Mouse (Mus musculus) liver, embryonic 15.5 days (tissue): ENCODE measurements around the gene Pax9. TPM values are rescaled to one million over a fixed set of nuclear protein-coding genes. Genes with fewer than 3 reads are reported as not detected.
A peak's percentile ranks its signal among the peaks of the same experiment; 100 is the strongest.

ENCODE experiments used
- ATAC-seq: fragments of 200-750 bp; cut with Nextera tagmentation; 2 replicates; pipeline ENCODE4 v1.8.0; 2017; ENCODE audit warnings: moderate number of reproducible peaks, mild to moderate bottlenecking, moderate library complexity; ENCODE audit not compliant: insufficient read depth
- H3K27ac ChIP-seq: fragments of 300-500 bp; sonication (generic); replicated peaks from 2 replicates; pipeline ENCODE4 v1.5.1; 2015; ENCODE audit warnings: mild to moderate bottlenecking, inconsistent platforms
- H3K27me3 ChIP-seq: fragments of 300-500 bp; sonication (generic); 2 replicates; pipeline ENCODE4 v1.6.1; 2015; ENCODE audit warnings: mild to moderate bottlenecking, inconsistent platforms
- H3K36me3 ChIP-seq: fragments of 300-500 bp; sonication (generic); replicated peaks from 2 replicates; pipeline ENCODE4 v1.6.1; 2015; ENCODE audit warnings: moderate library complexity, mild to moderate bottlenecking, inconsistent platforms
- H3K4me1 ChIP-seq: fragments of 300-500 bp; sonication (generic); replicated peaks from 2 replicates; pipeline ENCODE4 v1.6.1; 2015; ENCODE audit warnings: inconsistent platforms
- H3K4me2 ChIP-seq: fragments of 300-500 bp; sonication (generic); 2 replicates; pipeline ENCODE4 v1.6.1; 2015; ENCODE audit warnings: moderate library complexity, mild to moderate bottlenecking, inconsistent platforms
- H3K4me3 ChIP-seq: fragments of 300-500 bp; sonication (generic); replicated peaks from 2 replicates; pipeline ENCODE4 v1.5.1; 2015; ENCODE audit warnings: mild to moderate bottlenecking, inconsistent platforms
- H3K9ac ChIP-seq: fragments of 300-500 bp; sonication (generic); 2 replicates; pipeline ENCODE4 v1.6.1; 2015; ENCODE audit warnings: moderate library complexity, mild to moderate bottlenecking, inconsistent platforms
- H3K9me3 ChIP-seq: fragments of 300-500 bp; sonication (generic); replicated peaks from 2 replicates; pipeline ENCODE4 v1.6.1; 2016; ENCODE audit warnings: inconsistent platforms
- WGBS: fragments of 180-500 bp; shearing (Covaris S2); methylation state at CpG from one replicate; pipeline ENCODE4 v1.1.7; 2015; ENCODE audit warnings: mixed read lengths; ENCODE audit not compliant: insufficient replicate concordance; 5-methylcytosine and 5-hydroxymethylcytosine counted together
- polyA plus RNA-seq: library from polyadenylated mRNA; unstranded; fragments of >200 nt; fragmentation: Nextera tagmentation; extraction: Ambion mirVana; gene quantifications from 2 replicates; pipeline ENCODE4 v1.2.1, GENCODE M21; 2015

Gene Pax9
- polyA plus RNA-seq: 0.15 and 0.18 TPM in 2 replicates

DNA sequence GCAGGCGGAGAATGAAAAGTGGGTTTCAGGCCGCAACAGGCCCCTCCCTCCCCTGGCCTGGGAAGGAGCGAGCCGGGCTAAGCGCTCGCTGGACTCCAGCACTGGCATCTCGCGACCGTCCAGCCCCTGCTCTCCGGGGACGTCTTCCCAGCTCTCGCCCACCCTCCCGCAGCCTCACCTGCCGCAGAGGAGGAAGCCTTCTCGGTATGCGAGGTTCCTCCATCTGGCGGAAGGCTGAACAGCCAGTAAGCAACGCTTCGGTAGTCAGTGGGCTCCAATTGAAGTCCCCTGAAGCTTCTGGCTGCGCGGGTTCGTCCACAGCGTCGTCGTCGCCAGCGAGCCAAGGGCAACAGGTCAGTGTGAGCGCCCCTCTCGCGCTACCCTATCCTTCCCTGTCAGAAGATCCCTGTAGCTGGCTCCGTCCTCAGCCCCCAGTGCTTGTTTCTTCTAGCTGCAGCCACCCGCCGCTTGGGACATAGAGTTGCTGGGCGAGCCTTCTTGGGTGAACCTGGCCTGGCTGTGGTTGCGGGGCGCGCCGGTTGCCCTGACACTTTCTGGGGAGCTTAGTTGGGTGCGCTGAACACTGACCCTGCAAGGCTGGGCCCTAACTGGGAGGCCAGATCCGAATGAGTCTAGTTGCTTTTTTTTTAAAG is at the start of gene Pax9:
Gene Pax9, plus strand, starts transcription at position 341 of the 653 bp plus-strand sequence.
- Histone ChIP-seq H3K27ac (no peak within 1 kb of the TSS), H3K9ac (no peak within 1 kb of the TSS), H3K27me3 (peaks cover 99% of the 10 kb centered on the region), H3K36me3 (no peaks in the 10 kb centered on the region), H3K4me1 (peaks cover 14% of the 10 kb centered on the region; the same call in 1 of the 2 replicates), H3K4me3 (peak within 1 kb of the TSS; percentile 14; the same call in 1 of the 2 replicates), H3K9me3 (no peaks in the 10 kb centered on the region), H3K4me2 (peak within 1 kb of the TSS; percentile 11; the same call in 1 of the 2 replicates)
- 1% methylated on average over 38 of the region's 40 CpGs for WGBS
- ATAC-seq: no peak

DNA sequence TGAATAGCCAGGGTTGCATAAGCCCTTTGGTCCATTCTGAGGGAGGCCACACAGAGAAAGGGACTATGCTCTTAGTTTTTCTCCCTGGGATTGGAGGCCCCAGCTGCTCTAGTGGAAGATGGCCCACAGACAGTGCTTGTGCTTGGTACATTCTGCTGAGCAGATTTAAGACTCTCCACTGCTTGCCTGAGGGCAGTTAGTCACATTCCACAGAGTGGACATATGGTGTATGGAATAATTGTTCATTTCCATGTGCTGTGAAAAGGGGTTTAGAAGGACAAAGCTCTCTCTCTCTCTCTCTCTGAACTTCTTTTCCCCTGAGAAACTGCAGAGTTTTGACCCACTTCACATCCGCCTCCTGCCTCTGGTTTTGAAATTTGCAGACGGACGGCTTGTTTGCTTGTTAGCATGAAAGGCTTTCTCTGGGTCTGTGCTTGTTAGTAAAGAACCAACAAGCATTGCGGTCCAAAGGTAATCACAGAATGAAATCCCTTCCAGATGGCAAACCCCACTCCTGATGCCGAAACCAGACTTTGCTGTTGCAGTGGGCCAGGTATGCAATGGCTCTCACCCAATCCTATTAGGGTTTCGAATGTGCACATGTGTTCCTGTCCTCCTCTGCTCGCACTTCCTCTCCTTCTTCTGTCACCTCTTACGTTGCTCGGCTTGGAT is 22.0 kb upstream of the Pax9 start:
- Histone ChIP-seq H3K36me3 (no peaks in the 10 kb centered on the region), H3K4me2 (no peak overlapping the region), H3K9me3 (no peaks in the 10 kb centered on the region), H3K27me3 (0 out of 2 replicates have a peak, but pooled peaks cover 5% of the 10 kb centered on the region), H3K4me1 (no peaks in the 10 kb centered on the region), H3K4me3 (no peak overlapping the region), H3K9ac (no peak overlapping the region), H3K27ac (no peak overlapping the region)
- no peak for ATAC-seq
- 64% methylated on average over 9 of the region's 9 CpGs for WGBS

GRCm38 (mm10) chr12:56670795-56671194 is 20.8 kb upstream of the Pax9 start:
- WGBS: 78% methylated on average over 9 of the region's 9 CpGs
- Histone ChIP-seq H3K27me3 (0 out of 2 replicates have a peak, but pooled peaks cover 9% of the 10 kb centered on the region), H3K9ac (no peak overlapping the region), H3K36me3 (no peaks in the 10 kb centered on the region), H3K27ac (no peak overlapping the region), H3K4me2 (no peak overlapping the region), H3K4me1 (no peaks in the 10 kb centered on the region), H3K4me3 (no peak overlapping the region), H3K9me3 (no peaks in the 10 kb centered on the region)
- ATAC-seq: no peak

DNA sequence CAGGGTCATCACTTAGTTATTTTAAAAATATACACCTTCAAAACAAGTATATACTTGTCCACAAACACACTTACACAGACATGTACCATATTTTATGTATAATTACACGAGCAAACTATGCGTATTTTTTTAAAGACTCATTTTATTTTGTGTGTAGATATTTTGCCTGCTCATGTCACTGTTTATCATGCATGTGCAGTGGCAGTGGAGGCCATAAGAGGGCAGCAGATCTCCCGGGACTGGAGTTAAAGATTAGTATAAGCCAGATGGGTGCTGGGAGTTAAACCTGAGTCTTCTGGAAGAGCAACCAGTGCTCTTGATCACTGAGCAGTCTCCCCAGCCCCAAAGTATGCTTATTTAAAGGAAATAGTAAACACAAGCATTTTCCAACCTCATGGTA is 16.8 kb upstream of the Pax9 start:
- WGBS: 19% methylated on average over 3 of the region's 3 CpGs
- no peak overlapping the region for H3K4me2 ChIP-seq

GRCm38 (mm10) chr12:56677620-56678019 is 13.9 kb upstream of the Pax9 start:
- Histone ChIP-seq H3K4me3 (no peak overlapping the region), H3K36me3 (no peaks in the 10 kb centered on the region), H3K27me3 (peaks cover 70% of the 10 kb centered on the region), H3K4me1 (no peaks in the 10 kb centered on the region; the same call in 1 of the 2 replicates), H3K27ac (no peak overlapping the region), H3K9ac (no peak overlapping the region), H3K4me2 (no peak overlapping the region), H3K9me3 (no peaks in the 10 kb centered on the region)
- 15% methylated on average over 7 of the region's 7 CpGs for WGBS
- ATAC-seq: no peak

More for the DNA sequence above, 16.8 kb upstream of the Pax9 start:
- Histone ChIP-seq H3K9ac (no peak overlapping the region), H3K36me3 (no peaks in the 10 kb centered on the region), H3K27me3 (peaks cover 41% of the 10 kb centered on the region), H3K4me1 (no peaks in the 10 kb centered on the region), H3K9me3 (no peaks in the 10 kb centered on the region), H3K4me3 (no peak overlapping the region), H3K27ac (no peak overlapping the region)
- ATAC-seq: no peak

GRCm38 (mm10) chr12:56681096-56681811 is 10.3 kb upstream of the Pax9 start:
- Histone ChIP-seq H3K4me2 (peak overlapping the region; percentile 44), H3K9ac (no peak overlapping the region), H3K9me3 (no peaks in the 10 kb centered on the region), H3K4me1 (no peaks in the 10 kb centered on the region; the same call in 1 of the 2 replicates), H3K36me3 (no peaks in the 10 kb centered on the region), H3K27me3 (peaks cover 87% of the 10 kb centered on the region), H3K27ac (no peak overlapping the region), H3K4me3 (peak overlapping the region; percentile 14; the same call in 1 of the 2 replicates)
- no peak for ATAC-seq
- 3% methylated on average over 38 of the region's 38 CpGs for WGBS

DNA sequence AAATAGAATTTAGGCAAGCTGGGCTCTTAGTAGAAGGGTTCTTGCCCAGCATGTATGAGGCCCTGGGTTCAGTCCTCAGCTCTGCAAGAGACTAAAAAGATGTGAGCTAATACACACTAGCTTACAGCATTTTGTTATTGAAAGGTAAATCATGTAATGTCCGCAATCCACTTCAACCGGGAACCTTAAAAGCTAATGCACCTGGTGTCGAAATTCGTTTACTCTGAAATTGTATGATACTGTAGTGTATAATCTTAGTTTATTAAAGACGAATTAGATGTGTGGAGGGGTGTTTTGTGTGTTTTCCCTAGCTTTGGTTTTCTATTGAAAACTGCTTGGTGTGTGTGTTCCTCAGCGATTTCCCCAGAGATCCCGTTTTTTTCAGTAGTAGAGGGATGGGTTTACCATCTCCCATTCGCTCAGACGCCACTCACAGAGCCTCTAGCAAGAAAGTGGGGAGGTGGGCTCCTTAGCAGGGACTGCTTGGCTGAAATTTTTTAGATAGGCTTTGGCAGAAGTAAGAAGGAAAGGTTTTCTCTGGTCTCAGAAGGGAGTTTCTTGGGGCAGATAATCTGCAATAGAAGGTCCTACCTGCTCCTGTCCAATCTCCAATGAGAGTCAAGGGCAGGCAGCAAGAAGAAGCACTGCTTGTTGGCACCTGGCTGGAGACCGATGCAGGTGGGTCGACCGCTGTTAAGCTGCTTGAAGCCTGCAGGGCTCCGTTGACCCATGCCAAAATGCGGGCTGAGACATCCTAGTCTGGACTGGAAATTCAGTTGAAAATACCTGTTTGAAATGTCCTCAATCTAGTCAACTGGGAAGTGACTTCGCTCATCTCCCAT is 3.7 kb upstream of the Pax9 start:
- peaks cover 93% of the 10 kb centered on the region for H3K27me3 ChIP-seq
- H3K27ac ChIP-seq: no peak overlapping the region
- 0 out of 2 replicates have a peak, but pooled peaks cover 4% of the 10 kb centered on the region for H3K4me1 ChIP-seq
- 7% methylated on average over 15 of the region's 15 CpGs for WGBS
- H3K4me3 ChIP-seq: no peak overlapping the region
- no peak for ATAC-seq
- no peak overlapping the region for H3K9ac ChIP-seq
- no peaks in the 10 kb centered on the region for H3K36me3 ChIP-seq
- H3K4me2 ChIP-seq: no peak overlapping the region
- H3K9me3 ChIP-seq: no peaks in the 10 kb centered on the region

DNA sequence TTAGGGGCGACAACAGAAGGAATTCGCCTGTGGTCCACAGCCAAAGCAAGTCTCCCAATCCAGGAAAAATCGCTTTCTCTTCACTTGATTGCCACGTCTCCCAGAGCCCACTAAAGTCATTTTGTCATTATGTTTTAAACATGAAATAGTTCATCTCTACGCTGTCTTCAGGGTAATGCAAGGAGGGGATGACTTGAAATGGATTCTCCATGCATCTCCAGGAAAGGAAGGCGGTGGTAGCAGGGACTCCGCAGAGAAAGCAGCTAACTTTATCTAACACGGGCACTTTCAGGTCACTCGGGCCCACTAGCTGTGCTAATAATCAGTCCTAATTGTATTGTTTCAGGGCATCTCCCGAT is 3.1 kb upstream of the Pax9 start:
- Histone ChIP-seq H3K36me3 (no peaks in the 10 kb centered on the region), H3K4me1 (0 out of 2 replicates have a peak, but pooled peaks cover 4% of the 10 kb centered on the region), H3K9ac (no peak overlapping the region), H3K27me3 (peaks cover 93% of the 10 kb centered on the region), H3K4me3 (no peak overlapping the region), H3K4me2 (no peak overlapping the region), H3K27ac (no peak overlapping the region), H3K9me3 (no peaks in the 10 kb centered on the region)
- no peak for ATAC-seq
- WGBS: 4% methylated on average over 10 of the region's 10 CpGs

DNA sequence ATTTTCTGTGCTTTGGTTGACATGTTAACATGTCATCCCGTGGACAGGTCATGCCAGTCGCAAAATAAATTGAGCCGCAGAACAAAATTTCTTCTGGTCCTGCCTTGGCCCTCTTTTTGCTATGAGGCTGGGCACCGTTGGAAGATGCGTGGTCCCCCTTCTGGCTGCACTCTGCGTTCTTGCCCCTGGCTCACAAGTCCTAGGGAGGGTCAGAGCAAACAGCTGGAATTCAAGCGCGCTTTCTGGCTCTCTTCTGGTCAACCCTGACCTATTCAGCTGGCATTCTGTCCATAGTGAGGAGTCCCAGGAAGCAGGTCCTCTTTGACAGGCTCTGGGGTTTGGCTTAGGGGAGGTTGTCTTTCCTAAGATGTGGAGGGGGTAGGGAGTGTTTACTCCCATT is 2.6 kb upstream of the Pax9 start:
- Histone ChIP-seq H3K4me3 (no peak overlapping the region), H3K27me3 (peaks cover 93% of the 10 kb centered on the region), H3K9me3 (no peaks in the 10 kb centered on the region), H3K27ac (no peak overlapping the region), H3K36me3 (no peaks in the 10 kb centered on the region), H3K4me1 (0 out of 2 replicates have a peak, but pooled peaks cover 4% of the 10 kb centered on the region), H3K4me2 (no peak overlapping the region), H3K9ac (no peak overlapping the region)
- 3% methylated on average over 8 of the region's 8 CpGs for WGBS
- no peak for ATAC-seq

- H3K27me3 ChIP-seq: peaks cover 93% of the 10 kb centered on the region
- no peak overlapping the region for H3K27ac ChIP-seq
- H3K9ac ChIP-seq: no peak overlapping the region
- H3K4me2 ChIP-seq: no peak overlapping the region
- no peak overlapping the region for H3K4me3 ChIP-seq
- H3K36me3 ChIP-seq: no peaks in the 10 kb centered on the region
- no peak for ATAC-seq
- H3K9me3 ChIP-seq: no peaks in the 10 kb centered on the region
- H3K4me1 ChIP-seq: 0 out of 2 replicates have a peak, but pooled peaks cover 4% of the 10 kb centered on the region
- WGBS: 2% methylated on average over 10 of the region's 10 CpGs
These were observed 2.2 kb upstream of the Pax9 start for GRCm38 (mm10) chr12:56689331-56689730.
